Mouse (Mus musculus) ES-Bruce4 (cell line): ENCODE data around the gene Syt16.

ENCODE experiments used
- CTCF ChIP-seq: IDR thresholded peaks from one replicate; pipeline ENCODE4 v1.8.1; 2011; ENCODE audit warnings: low read depth, low read length
- EP300 ChIP-seq: IDR thresholded peaks from 2 replicates; pipeline ENCODE4 v1.6.1; 2011; ENCODE audit warnings: low read depth, low read length; ENCODE audit not compliant: insufficient read depth
- POLR2A ChIP-seq: IDR thresholded peaks from one replicate; pipeline ENCODE4 v1.8.1; 2011; ENCODE audit warnings: low read length; ENCODE audit not compliant: insufficient read depth

- no peak for TF ChIP-seq EP300
- no peak for TF ChIP-seq CTCF
- no peak for TF ChIP-seq POLR2A
Observed at GRCm38 (mm10) chr12:74056162-74056561, 58.7 kb downstream of the Syt16 start.
